Mouse (Mus musculus) hindlimb bud, embryonic 11.5 days (tissue): ENCODE measurements around the gene Ms4a2.

ENCODE experiments used
- DNase-seq: peaks from one replicate; pipeline ENCODE4 v3.0.0-alpha.2; 2012; ENCODE audit warnings: low read depth, low spot score; ENCODE audit errors: extremely low spot score

Gene Ms4a2

GRCm38 (mm10) chr19:11623551-11623950 is at the start of gene Ms4a2:
Gene Ms4a2, minus strand, starts transcription at chr19:11623719.
- no peak for DNase-seq

- DNase-seq = no peak
Measured at GRCm38 (mm10) chr19:11661562-11661961, 38.0 kb upstream of the Ms4a2 start.

- no peak for DNase-seq
Measured at GRCm38 (mm10) chr19:11660459-11660858, 36.9 kb upstream of the Ms4a2 start, which contains the start of gene Oosp2. Gene Oosp2, minus strand, starts transcription at chr19:11660559.

GRCm38 (mm10) chr19:11659142-11659541 is 35.6 kb upstream of the Ms4a2 start:
- DNase-seq = no peak

DNA sequence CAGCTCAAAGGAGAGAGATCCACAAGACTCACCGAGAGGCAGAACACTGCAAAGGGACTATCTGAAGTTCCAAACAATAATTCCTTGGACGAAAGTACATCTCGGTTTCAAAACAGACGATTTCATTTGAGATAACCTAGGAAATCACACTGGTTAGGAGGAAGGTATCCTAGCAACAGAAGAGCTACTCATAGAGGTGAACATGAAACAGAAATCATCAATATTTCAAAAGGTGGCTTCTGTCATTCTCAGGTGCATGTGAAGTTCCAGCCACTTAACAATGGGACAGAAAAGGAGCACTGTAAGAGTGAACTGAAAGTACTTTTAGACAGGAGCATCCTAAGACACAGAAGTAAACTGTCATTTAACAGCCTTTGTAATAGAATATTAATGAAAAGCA is 26.0 kb upstream of the Ms4a2 start:
- no peak for DNase-seq

DNA sequence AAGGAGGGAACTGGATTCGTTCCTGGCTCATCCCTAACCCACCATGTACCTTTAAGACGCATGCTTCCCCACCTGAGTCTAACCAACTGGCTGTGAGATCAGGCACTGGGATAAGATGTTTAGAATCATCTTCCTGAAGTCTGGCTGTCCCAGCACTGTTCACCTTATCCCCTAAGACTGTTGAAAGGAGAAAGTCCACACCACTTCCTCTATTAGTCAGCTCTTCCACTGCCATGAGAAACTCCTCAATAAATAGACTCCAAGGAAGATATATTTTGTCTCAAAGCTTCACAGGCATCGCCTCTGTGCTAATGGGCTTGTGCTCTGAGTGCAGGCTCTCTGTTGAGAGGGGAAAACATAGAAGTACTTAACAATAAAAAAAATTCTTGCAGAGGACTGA is 22.6 kb upstream of the Ms4a2 start:
- no peak for DNase-seq

DNA sequence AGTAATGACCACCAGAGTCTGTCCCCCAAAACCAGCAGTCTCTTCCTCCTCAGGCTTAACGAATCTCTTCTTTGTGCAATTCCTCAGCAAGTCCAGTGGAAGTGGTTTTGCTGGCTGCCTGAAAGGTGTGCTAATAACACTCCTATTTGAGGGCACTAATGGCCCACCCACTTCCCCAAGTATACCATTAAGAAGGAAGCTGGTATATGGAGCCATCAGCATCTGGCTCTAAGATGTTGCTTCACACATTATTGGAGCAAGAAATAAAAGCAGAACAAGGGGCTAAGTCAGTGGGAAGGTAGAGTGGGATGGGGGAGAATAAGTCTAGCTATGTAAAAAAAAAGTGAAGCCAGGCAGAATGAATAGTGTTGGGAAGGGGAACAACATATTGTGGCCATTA is 17.2 kb upstream of the Ms4a2 start, which contains the start of gene Ms4a3:
TSS of gene Ms4a3 (minus strand) at position 120 of the 400 bp plus-strand sequence.
- no peak for DNase-seq

- DNase-seq = no peak
Measured at GRCm38 (mm10) chr19:11639038-11639437, 15.5 kb upstream of the Ms4a2 start.

GRCm38 (mm10) chr19:11635572-11635971 is 12.1 kb upstream of the Ms4a2 start:
- no peak for DNase-seq

GRCm38 (mm10) chr19:11634330-11634729 is 10.8 kb upstream of the Ms4a2 start:
- no peak for DNase-seq

- DNase-seq = no peak
Measured at GRCm38 (mm10) chr19:11633732-11634131, 10.2 kb upstream of the Ms4a2 start.

GRCm38 (mm10) chr19:11625231-11625630 is 1.7 kb upstream of the Ms4a2 start:
- DNase-seq = no peak

GRCm38 (mm10) chr19:11624800-11625199 is 1.3 kb upstream of the Ms4a2 start:
- DNase-seq = no peak

- no peak for DNase-seq
Measured at GRCm38 (mm10) chr19:11617983-11618382, 5.5 kb downstream of the Ms4a2 start.

DNA sequence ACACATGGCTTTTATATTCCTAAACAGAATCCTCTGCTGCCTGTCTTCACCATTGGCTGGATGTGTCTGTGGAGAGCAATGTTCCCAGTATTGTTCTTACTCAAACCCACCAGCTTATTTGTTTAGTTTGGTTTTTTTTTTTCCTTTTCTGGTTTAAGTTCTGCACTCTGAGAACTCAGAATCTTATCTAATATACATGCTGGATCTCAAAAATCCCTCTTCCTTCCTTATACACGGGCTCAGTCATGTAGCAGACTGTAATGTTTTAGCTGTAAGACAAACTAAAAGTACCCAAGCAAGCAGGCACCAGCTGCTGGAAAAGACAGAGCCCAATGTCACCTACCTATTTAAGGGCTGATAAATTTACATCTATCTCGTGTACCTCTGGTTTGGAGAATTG is 8.7 kb downstream of the Ms4a2 start:
- no peak for DNase-seq

- DNase-seq = no peak
Measured at GRCm38 (mm10) chr19:11613776-11614443, 9.6 kb downstream of the Ms4a2 start.

DNA sequence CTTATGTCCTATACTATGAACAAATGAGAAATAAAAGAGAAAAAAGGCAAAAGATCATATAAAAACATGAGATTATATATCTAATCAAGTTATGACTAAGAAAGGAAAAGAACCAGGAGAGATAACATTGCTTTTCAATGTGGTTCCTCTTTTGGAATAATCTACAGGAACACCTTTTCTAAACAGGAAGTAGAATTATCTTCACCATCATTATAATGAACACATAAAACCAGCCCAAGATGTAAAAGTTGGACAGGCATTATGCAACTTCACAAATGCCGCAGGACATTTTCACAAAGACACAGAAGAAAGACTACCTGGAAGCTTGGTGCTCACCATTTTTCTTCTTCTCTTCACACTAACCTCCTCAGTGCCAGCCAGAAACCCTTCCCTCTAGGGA is 10.4 kb downstream of the Ms4a2 start:
- no peak for DNase-seq

- no peak for DNase-seq
Measured at GRCm38 (mm10) chr19:11612293-11612692, 11.2 kb downstream of the Ms4a2 start.

- DNase-seq = no peak
Measured at GRCm38 (mm10) chr19:11611541-11611945, 12.0 kb downstream of the Ms4a2 start.

DNA sequence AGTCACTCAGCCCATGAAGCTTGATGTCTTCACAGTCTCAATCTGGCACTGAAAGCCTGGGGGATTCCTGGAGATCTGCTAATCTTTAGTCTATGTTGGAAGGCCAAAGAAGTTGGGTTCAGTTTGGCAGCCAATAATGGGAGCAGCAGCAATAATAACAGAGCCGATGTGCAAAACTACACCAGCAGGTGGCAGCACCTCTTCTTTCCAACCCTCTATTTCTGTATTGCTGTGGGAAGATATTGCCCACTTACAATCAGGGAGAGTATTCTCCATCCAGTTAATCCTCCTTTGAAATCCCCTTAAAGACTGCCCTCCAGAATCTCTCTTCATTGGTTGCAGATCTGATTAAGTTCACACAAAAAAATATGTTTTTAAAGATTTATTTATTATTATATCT is 15.3 kb downstream of the Ms4a2 start:
- no peak for DNase-seq

DNA sequence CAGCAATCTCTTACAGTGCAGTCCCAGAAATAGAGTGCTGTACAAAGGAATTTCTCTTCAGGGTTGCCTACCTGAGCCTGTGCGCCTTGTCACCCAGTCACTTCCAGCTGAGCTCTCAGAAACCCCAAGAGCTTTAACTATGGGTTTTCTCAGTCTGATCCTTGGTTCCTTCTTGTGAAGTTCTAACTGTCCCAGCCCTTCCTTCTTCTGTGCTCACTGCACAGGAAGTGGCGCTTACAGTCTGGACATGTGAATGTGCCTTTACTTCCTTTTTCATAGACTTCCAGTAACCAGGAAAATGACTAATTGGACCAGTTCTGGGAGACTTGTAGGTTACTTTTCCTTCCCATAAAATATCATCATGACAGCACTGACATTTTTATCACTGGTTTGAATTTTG is 18.9 kb downstream of the Ms4a2 start, which contains the start of gene Ms4a6d:
TSS of gene Ms4a6d (minus strand) at position 247 of the 400 bp plus-strand sequence.
- no peak for DNase-seq

- DNase-seq = no peak
Measured at GRCm38 (mm10) chr19:11602026-11602425, 21.5 kb downstream of the Ms4a2 start.

- DNase-seq = no peak
Measured at GRCm38 (mm10) chr19:11601349-11601748, 22.2 kb downstream of the Ms4a2 start.
